Mouse (Mus musculus) urinary bladder, adult 18-20 months (tissue): Measurements from ENCODE around the gene Vcpkmt.
A peak's percentile ranks its signal among the peaks of the same experiment; 100 is the strongest.

Experiments
- DNase-seq, 2 experiments: peaks; one replicate each; pipeline ENCODE4 v3.0.0; 2022; ENCODE audit warnings: low spot score in 2 of 2, mixed read lengths in 2 of 2

Vcpkmt gene

GRCm38 (mm10) chr12:69538362-69538950 lies 44.4 kb downstream of the Vcpkmt start:
- DNase-seq, result no peak

- DNase-seq, result peak; percentile 60 to 70
These were observed 45.0 kb downstream of the Vcpkmt start for GRCm38 (mm10) chr12:69537675-69538361.

- peak; percentile 33 to 76 for DNase-seq
These were observed 45.6 kb downstream of the Vcpkmt start for GRCm38 (mm10) chr12:69537243-69537674.

- DNase-seq, result no peak
These were observed 46.1 kb downstream of the Vcpkmt start for GRCm38 (mm10) chr12:69536616-69537242.

GRCm38 (mm10) chr12:69533237-69533636 lies 49.6 kb downstream of the Vcpkmt start:
- no peak for DNase-seq

GRCm38 (mm10) chr12:69532530-69532929 lies 50.3 kb downstream of the Vcpkmt start:
- no peak for DNase-seq

GRCm38 (mm10) chr12:69532091-69532490 lies 50.7 kb downstream of the Vcpkmt start:
- no peak for DNase-seq

- no peak for DNase-seq
These were observed 53.0 kb downstream of the Vcpkmt start for GRCm38 (mm10) chr12:69529694-69530403.

- DNase-seq, result no peak
These were observed 54.4 kb downstream of the Vcpkmt start for GRCm38 (mm10) chr12:69528275-69529032.
